Comparison of ENCODE assay signal across 18 mouse cellular contexts in the genomic region with DNA sequence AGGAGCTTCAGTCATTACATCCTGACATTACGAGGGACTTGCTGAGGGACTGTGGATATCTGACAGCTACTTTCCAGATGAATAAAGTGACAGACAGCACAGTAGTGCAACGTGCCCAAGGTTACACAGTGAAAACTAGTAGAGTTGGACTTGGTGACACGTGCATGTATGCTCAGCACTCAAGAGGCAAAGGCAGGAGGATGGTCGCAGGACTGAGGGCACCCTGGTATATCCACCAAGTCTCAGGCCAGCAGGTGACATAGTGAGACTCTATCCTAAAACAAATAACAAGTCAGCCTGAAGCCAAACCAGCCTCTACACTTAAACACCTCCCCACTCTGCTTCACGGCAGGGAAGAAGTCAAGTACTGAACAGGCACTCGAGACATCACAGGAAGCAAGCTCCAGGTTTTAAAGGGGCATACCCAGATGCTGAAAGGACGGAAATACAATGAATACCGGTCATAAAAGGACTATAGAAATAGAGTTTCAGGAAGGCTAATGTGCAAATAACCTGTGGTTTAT.
DNase-seq lines count a peak whose midpoint lies in the region; ATAC-seq and TF ChIP-seq lines count a peak whose summit lies in the region.
"Had no signal": no experiment of that assay in that cellular context is flagged by ENCODE, and none has a peak within 500 bp of the region (broad histone marks: within the 10 kb centered on the region; RNA-seq: fewer than 3 reads in every experiment).

No protein-coding gene starts in this region.

- no peaks in the 10 kb centered on the region for H3K9me3 ChIP-seq in heart, embryonic 11.5 days (replicated peaks; ENCODE audit: control insufficient read depth, low read length)
- H3K9me3 ChIP-seq in lung, embryonic 16.5 days (ENCODE audit: control insufficient read depth, low read length): no peaks in the 10 kb centered on the region
- H3K9me3 ChIP-seq: embryonic facial prominence, embryonic 12.5 days; heart, embryonic 15.5 days; hindbrain, embryonic 15.5 days had no signal

- H3K36me3 ChIP-seq in heart, embryonic 11.5 days (ENCODE audit: control insufficient read depth, insufficient read depth, low read length): no peaks in the 10 kb centered on the region
- H3K36me3 ChIP-seq in liver, adult 2 months (ENCODE audit: control insufficient read depth, insufficient read depth, low read length): peaks cover 6% of the 10 kb centered on the region; the same call in 1 of the 2 replicates
- H3K36me3 ChIP-seq in lung, embryonic 16.5 days (ENCODE audit: control insufficient read depth, insufficient read depth, low read length): no peaks in the 10 kb centered on the region
- H3K36me3 ChIP-seq: heart, embryonic 15.5 days; hindbrain, embryonic 15.5 days had no signal

- no peaks in the 10 kb centered on the region for H3K4me1 ChIP-seq in heart, embryonic 11.5 days (ENCODE audit: control insufficient read depth, insufficient read depth, low read length)
- H3K4me1 ChIP-seq in liver, adult 2 months (ENCODE audit: control insufficient read depth, insufficient read depth, low read length): peaks cover 39% of the 10 kb centered on the region
- H3K4me1 ChIP-seq in lung, embryonic 16.5 days (replicated peaks; ENCODE audit: control insufficient read depth, insufficient read depth, low read length): peaks cover 3% of the 10 kb centered on the region; the same call in 1 of the 2 replicates
- H3K4me1 ChIP-seq: embryonic facial prominence, embryonic 12.5 days; hindbrain, embryonic 15.5 days had no signal

- DNase-seq in heart, postnatal 14 days: no peak
- DNase-seq in liver, adult 2 months (ENCODE audit: extremely low read depth, low read depth, low spot score): peak; percentile 71
- no peak for DNase-seq in liver
- DNase-seq in lung, postnatal 25 days (ENCODE audit: low spot score): peak; percentile 46
- DNase-seq in right cerebral cortex, postnatal 25 days: no peak
- DNase-seq in frontal cortex, postnatal 25 days (ENCODE audit: low spot score in 2 of 2): no peak
- DNase-seq: adrenal gland, postnatal 10 days; cerebellum, adult 11 months; cerebellum, adult 8-10 months; cerebellum, postnatal 25 days; gastrocnemius, postnatal 14 days; heart, postnatal 36 days had no signal

- no peak overlapping the region for H3K4me2 ChIP-seq in heart, embryonic 11.5 days
- H3K4me2 ChIP-seq in lung, embryonic 16.5 days (ENCODE audit: low read depth, low read length): no peak overlapping the region
- H3K4me2 ChIP-seq: embryonic facial prominence, embryonic 12.5 days; heart, embryonic 15.5 days; hindbrain, embryonic 15.5 days had no signal

- no peak overlapping the region for H3K4me3 ChIP-seq in heart, embryonic 11.5 days (ENCODE audit: low read depth, low read length)
- no peak overlapping the region for H3K4me3 ChIP-seq in liver, adult 2 months (ENCODE audit: insufficient read depth, low read depth, low read length)
- no peak overlapping the region for H3K4me3 ChIP-seq in lung, embryonic 16.5 days (ENCODE audit: low read length)
- H3K4me3 ChIP-seq: embryonic facial prominence, embryonic 12.5 days; heart, embryonic 15.5 days; hindbrain, embryonic 15.5 days had no signal

- 61% methylated on average over 8 of the region's 8 CpGs for WGBS in heart, embryonic 11.5 days (ENCODE audit: insufficient replicate concordance)
- WGBS in liver, adult 2 months: 36% methylated on average over 8 of the region's 8 CpGs
- WGBS in lung, embryonic 16.5 days: 50% methylated on average over 8 of the region's 8 CpGs

- TF ChIP-seq POLR2A in liver, adult 2 months (IDR thresholded peaks at IDR 0.05; ENCODE audit: extremely low read depth, insufficient read depth, low read length): no peak

- intact Hi-C loops in heart, postnatal 14 days (cut with DNase I): no loop called here

- 0 out of 2 replicates have a peak, but pooled peaks have one; percentile 18 for ATAC-seq in heart, embryonic 11.5 days (replicated peaks; ENCODE audit: insufficient number of reproducible peaks, low FRiP score, low TSS enrichment)
- ATAC-seq in lung, embryonic 16.5 days (ENCODE audit: low read depth): peak; percentile 77
- ATAC-seq: forebrain, embryonic 16.5 days had no signal

- H3K27ac ChIP-seq in heart, embryonic 11.5 days (ENCODE audit: low read depth, low read length): no peak overlapping the region
- H3K27ac ChIP-seq in liver, adult 2 months (replicated peaks; ENCODE audit: insufficient read depth, low read depth, low read length): peak overlapping the region; percentile 91
- no peak overlapping the region for H3K27ac ChIP-seq in lung, embryonic 16.5 days (ENCODE audit: low read length)
- H3K27ac ChIP-seq: embryonic facial prominence, embryonic 12.5 days; heart, embryonic 15.5 days; hindbrain, embryonic 15.5 days had no signal

- no peak overlapping the region for H3K9ac ChIP-seq in heart, embryonic 11.5 days (ENCODE audit: low read depth, low read length)
- H3K9ac ChIP-seq in liver, adult 2 months (ENCODE audit: low read depth, low read length): peak overlapping the region; percentile 46
- no peak overlapping the region for H3K9ac ChIP-seq in lung, embryonic 16.5 days (ENCODE audit: low read length)
- H3K9ac ChIP-seq: embryonic facial prominence, embryonic 12.5 days; heart, embryonic 15.5 days; hindbrain, embryonic 15.5 days had no signal

- H3K79me2 ChIP-seq in liver, adult 2 months (ENCODE audit: control insufficient read depth, insufficient read depth, low read length): peaks cover 42% of the 10 kb centered on the region

- no peak for TF ChIP-seq CTCF in liver, adult 2 months (IDR thresholded peaks at IDR 0.05; ENCODE audit: low read depth, low read length)

- no peaks in the 10 kb centered on the region for H3K27me3 ChIP-seq in heart, embryonic 11.5 days (ENCODE audit: control insufficient read depth, insufficient read depth, low read length)
- H3K27me3 ChIP-seq in liver, adult 2 months (ENCODE audit: control insufficient read depth, insufficient read depth, low read length): no peaks in the 10 kb centered on the region
- no peaks in the 10 kb centered on the region for H3K27me3 ChIP-seq in lung, embryonic 16.5 days (ENCODE audit: control insufficient read depth, insufficient read depth, low read depth, low read length)
- H3K27me3 ChIP-seq: embryonic facial prominence, embryonic 12.5 days; heart, embryonic 15.5 days; hindbrain, embryonic 15.5 days had no signal

Comparison
In these comparisons a context has a peak if more than half of its experiments do, and no peak if none do; other contexts are left out.
1. DNase-seq: peak in liver, adult 2 months (single experiment) and lung, postnatal 25 days (single experiment); none in heart, postnatal 14 days (0 of 2), liver (single experiment), right cerebral cortex, postnatal 25 days (single experiment) and frontal cortex, postnatal 25 days (0 of 2).